9 mouse cellular contexts compared by ENCODE assay signal in the genomic region with DNA sequence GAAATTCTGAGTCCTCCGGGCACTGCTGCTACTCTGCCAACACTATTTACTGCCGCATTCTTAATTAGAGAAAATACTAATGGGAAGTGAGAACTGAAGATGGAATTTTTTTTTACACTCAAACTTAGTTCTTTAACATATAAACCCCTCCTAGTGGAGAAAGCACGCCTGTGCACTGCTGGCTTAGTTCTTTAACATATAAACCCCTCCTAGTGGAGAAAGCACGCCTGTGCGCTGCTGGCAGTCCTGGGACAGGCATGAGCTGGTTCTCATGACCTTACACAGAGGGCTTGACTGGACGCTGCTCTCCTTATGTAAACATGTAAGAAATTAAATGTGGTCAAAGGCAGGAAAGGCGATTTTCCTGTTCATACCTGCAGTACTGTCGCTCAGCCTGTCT. TPM values are rescaled to one million over a fixed set of nuclear protein-coding genes. Genes with fewer than 3 reads are reported as not detected.
DNase-seq lines count a peak whose midpoint lies in the region; ATAC-seq and TF ChIP-seq lines count a peak whose summit lies in the region.
"Had no signal": no experiment of that assay in that cellular context is flagged by ENCODE, and none has a peak within 500 bp of the region (broad histone marks: within the 10 kb centered on the region; RNA-seq: fewer than 3 reads in every experiment).

No protein-coding gene starts in this region.

- no peak overlapping the region for H3K9ac ChIP-seq in heart, embryonic 12.5 days

- H3K27ac ChIP-seq in heart, embryonic 12.5 days (ENCODE audit: poor library complexity, severe bottlenecking): no peak overlapping the region

- no peaks in the 10 kb centered on the region for H3K9me3 ChIP-seq in E14TG2a.4 (ENCODE audit: low read length)
- no peaks in the 10 kb centered on the region for H3K9me3 ChIP-seq in heart, embryonic 12.5 days (replicated peaks)

- TF ChIP-seq CTCF in E14TG2a.4 (conservative IDR thresholded peaks at IDR 0.05; ENCODE audit: low read length): peak; percentile 89

- H3K36me3 ChIP-seq in E14TG2a.4 (ENCODE audit: insufficient read depth, low read length): peaks cover 64% of the 10 kb centered on the region
- H3K36me3 ChIP-seq in heart, embryonic 12.5 days: peaks cover 4% of the 10 kb centered on the region; the same call in 1 of the 2 replicates

- 51% methylated on average over 8 of the region's 8 CpGs for WGBS in heart, embryonic 12.5 days

- H3K4me1 ChIP-seq in E14TG2a.4 (replicated peaks; ENCODE audit: low read depth, low read length): no peaks in the 10 kb centered on the region
- H3K4me1 ChIP-seq in heart, embryonic 12.5 days (replicated peaks): 0 out of 2 replicates have a peak, but pooled peaks cover 3% of the 10 kb centered on the region

- peak; percentile 100 for ATAC-seq in common myeloid progenitor, adult 5-6 weeks (replicated peaks; ENCODE audit: low read depth, poor library complexity, severe bottlenecking)
- ATAC-seq in heart, embryonic 12.5 days (ENCODE audit: insufficient number of reproducible peaks, low FRiP score): 0 out of 2 replicates have a peak, but pooled peaks have one; percentile 74
- no peak for ATAC-seq in erythroid progenitor cell, adult 5-6 weeks (replicated peaks; ENCODE audit: low FRiP score, poor library complexity, severe bottlenecking)

- H3K27me3 ChIP-seq in E14TG2a.4 (ENCODE audit: insufficient read depth, low read length): no peaks in the 10 kb centered on the region
- H3K27me3 ChIP-seq in heart, embryonic 12.5 days (replicated peaks): no peaks in the 10 kb centered on the region

- no peak overlapping the region for H3K4me2 ChIP-seq in heart, embryonic 12.5 days

- peak; percentile 90 for DNase-seq in 3T3-L1 (ENCODE audit: low read depth, low spot score)
- peak; percentile 76 for DNase-seq in kidney, postnatal 14 days
- peak; percentile 61 to 74 for DNase-seq in lung, postnatal 4 days
- peak; percentile 49 for DNase-seq in right cerebral cortex, postnatal 4 days

- no peak overlapping the region for H3K4me3 ChIP-seq in E14TG2a.4 (replicated peaks; ENCODE audit: low read length)
- no peak overlapping the region for H3K4me3 ChIP-seq in heart, embryonic 12.5 days

RNA-seq across cellular contexts. Expression of a gene that starts 24.9 kb away (rescaled TPM):
- not detected in 2 replicates for total RNA-seq in common myeloid progenitor, adult 5-6 weeks (2017)
- polyA plus RNA-seq in heart, embryonic 12.5 days (2016; fragmentation: Nextera tagmentation; extraction: Ambion mirVana): not detected in 2 replicates
- total RNA-seq in erythroid progenitor cell, adult 5-6 weeks (2015; ENCODE audit: low replicate concordance): not detected in 2 replicates
- not detected in 2 replicates for total RNA-seq in erythroid progenitor cell, adult 5-6 weeks (2017; ENCODE audit: low replicate concordance)
- total RNA-seq: gastrocnemius, adult 8-10 months had no signal
